Mouse (Mus musculus): Measurements from ENCODE around the gene Pheta2.
A peak's percentile ranks its signal among the peaks of the same experiment; 100 is the strongest.

GRCm38 (mm10) chr15:82354126-82354945 lies 15.6 kb downstream of the Pheta2 start, which contains the start of gene Ndufa6:
- TF ChIP-seq CTCF (IDR thresholded peaks at IDR 0.05; ENCODE audit: low read depth) (peak; percentile 100), EP300 (IDR thresholded peaks at IDR 0.05; ENCODE audit: low read depth) (no peak)
